Mouse (Mus musculus) kidney, embryonic 16.5 days (tissue): ENCODE results near the gene Zfp503. TPM values are rescaled to one million over a fixed set of nuclear protein-coding genes. Genes with fewer than 3 reads are reported as not detected.

Experiments
- ATAC-seq: fragments of 200-750 bp; cut with Nextera tagmentation; 2 replicates; pipeline ENCODE4 v1.8.0; 2017; ENCODE audit warnings: moderate TSS enrichment; ENCODE audit not compliant: low FRiP score, low TSS enrichment
- H3K27ac ChIP-seq: fragments of 300-500 bp; sonication (generic); 2 replicates; pipeline ENCODE4 v1.5.1; 2014; ENCODE audit warnings: low read length
- H3K27me3 ChIP-seq: fragments of 300-500 bp; sonication (generic); 2 replicates; pipeline ENCODE4 v1.6.1; 2014; ENCODE audit warnings: low read length, control low read depth, mixed read lengths; ENCODE audit not compliant: insufficient read depth
- H3K36me3 ChIP-seq: fragments of 300-500 bp; sonication (generic); 2 replicates; pipeline ENCODE4 v1.6.1; 2014; ENCODE audit warnings: low read length, control low read depth, mixed read lengths; ENCODE audit not compliant: insufficient read depth
- H3K4me1 ChIP-seq: fragments of 300-500 bp; sonication (generic); 2 replicates; pipeline ENCODE4 v1.6.1; 2014; ENCODE audit warnings: low read length, control low read depth, mixed read lengths; ENCODE audit not compliant: insufficient read depth
- H3K4me2 ChIP-seq: fragments of 300-500 bp; sonication (generic); replicated peaks from 2 replicates; pipeline ENCODE4 v1.6.1; 2014; ENCODE audit warnings: low read depth, low read length
- H3K4me3 ChIP-seq: fragments of 300-500 bp; sonication (generic); 2 replicates; pipeline ENCODE4 v1.5.1; 2014; ENCODE audit warnings: mild to moderate bottlenecking, low read length
- H3K9ac ChIP-seq: fragments of 300-500 bp; sonication (generic); replicated peaks from 2 replicates; pipeline ENCODE4 v1.6.1; 2014; ENCODE audit warnings: low read length
- H3K9me3 ChIP-seq: fragments of 300-500 bp; sonication (generic); 2 replicates; pipeline ENCODE4 v1.6.1; 2016; ENCODE audit warnings: low read length, control low read depth
- WGBS: fragments of 180-500 bp; shearing (Covaris S2); extraction: QIAGEN DNeasy Blood & Tissue Kit; methylation state at CpG from one replicate; pipeline ENCODE4 v1.1.7; 2014; 5-methylcytosine and 5-hydroxymethylcytosine counted together
- polyA plus RNA-seq: library from polyadenylated mRNA; unstranded; fragments of >200 nt; fragmentation: Nextera tagmentation; extraction: Ambion mirVana; gene quantifications from 2 replicates; pipeline ENCODE4 v1.2.1, GENCODE M21; 2015

The Zfp503 gene
- 24.6 and 27.5 TPM in 2 replicates for polyA plus RNA-seq

DNA sequence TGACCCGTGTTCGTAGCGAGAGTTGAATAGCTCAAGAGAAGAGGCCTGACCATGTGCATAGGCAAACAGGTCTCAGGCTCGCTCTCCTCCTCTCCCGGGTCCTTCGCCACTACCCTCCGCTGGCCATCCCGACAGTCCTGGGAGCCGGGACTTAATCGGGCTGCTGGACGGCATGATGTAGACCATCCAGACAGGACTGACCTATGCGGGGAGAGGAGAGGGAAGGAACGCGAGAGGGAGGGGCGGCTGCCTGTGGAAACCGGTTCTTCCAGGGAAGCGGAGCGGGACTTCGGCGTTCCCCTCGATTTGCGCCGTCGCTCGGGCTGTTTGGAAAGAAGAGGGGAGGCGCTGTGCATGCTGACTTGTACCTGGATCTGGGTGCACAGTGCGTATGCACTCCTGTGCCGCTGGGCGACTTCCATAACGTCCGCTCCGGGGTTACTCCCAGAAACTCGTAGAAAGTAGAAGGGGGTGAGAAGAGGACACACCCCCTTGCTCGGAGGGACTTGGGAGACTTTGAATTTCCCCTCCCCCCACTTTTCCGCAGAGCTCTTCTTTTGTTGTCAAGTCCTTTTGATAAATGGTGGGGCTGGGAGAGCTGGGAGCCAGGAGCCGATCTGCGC lies at the start of gene Zfp503:
Zfp503 (minus strand) TSS at position 311 of the 623 bp plus-strand sequence.
- Histone ChIP-seq H3K9me3 (no peaks in the 10 kb centered on the region), H3K4me1 (peaks cover 32% of the 10 kb centered on the region), H3K27me3 (no peaks in the 10 kb centered on the region), H3K36me3 (peaks cover 16% of the 10 kb centered on the region), H3K27ac (peak within 1 kb of the TSS; percentile 98), H3K4me3 (peak within 1 kb of the TSS; percentile 78), H3K4me2 (peak within 1 kb of the TSS; percentile 90), H3K9ac (peak within 1 kb of the TSS; percentile 91)
- peak; percentile 46 for ATAC-seq
- WGBS = under 1% methylated on average over 35 of the region's 37 CpGs

DNA sequence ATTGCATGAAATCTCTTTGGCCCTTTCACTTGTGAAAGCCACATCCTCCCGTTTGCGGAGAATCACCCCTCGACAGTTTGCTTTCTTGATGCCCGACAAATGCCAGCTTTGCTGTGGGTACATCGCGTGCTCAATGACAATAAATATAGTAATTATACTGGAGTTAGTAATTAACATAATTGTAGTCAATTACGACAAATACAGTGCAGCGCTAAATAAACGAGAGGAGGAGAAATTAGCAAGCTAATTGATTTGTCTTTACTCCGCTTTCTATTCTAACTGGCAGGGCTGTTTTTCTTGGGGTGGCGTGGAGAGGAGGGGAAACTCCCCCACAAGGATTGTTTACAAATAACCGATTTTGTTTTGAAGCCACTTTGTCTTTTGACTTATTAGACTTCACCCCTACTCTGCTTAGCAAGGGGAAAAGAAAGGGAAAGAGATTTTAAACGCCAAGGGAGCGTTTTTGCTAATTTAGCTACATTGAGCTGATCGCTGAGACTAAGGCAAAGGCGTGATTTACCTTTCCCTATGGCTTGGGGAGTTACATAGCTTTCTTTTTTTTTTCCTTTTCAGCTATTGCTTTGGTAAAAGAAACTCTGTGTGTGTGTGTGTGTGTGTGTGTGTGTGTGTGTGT lies 48.2 kb upstream of the Zfp503 start:
- no peak for ATAC-seq
- Histone ChIP-seq H3K4me1 (0 out of 2 replicates have a peak, but pooled peaks cover 2% of the 10 kb centered on the region), H3K9me3 (no peaks in the 10 kb centered on the region), H3K9ac (no peak overlapping the region), H3K4me3 (no peak overlapping the region), H3K27ac (no peak overlapping the region), H3K36me3 (no peaks in the 10 kb centered on the region), H3K27me3 (no peaks in the 10 kb centered on the region), H3K4me2 (no peak overlapping the region)
- WGBS = 64% methylated on average over 16 of the region's 16 CpGs

DNA sequence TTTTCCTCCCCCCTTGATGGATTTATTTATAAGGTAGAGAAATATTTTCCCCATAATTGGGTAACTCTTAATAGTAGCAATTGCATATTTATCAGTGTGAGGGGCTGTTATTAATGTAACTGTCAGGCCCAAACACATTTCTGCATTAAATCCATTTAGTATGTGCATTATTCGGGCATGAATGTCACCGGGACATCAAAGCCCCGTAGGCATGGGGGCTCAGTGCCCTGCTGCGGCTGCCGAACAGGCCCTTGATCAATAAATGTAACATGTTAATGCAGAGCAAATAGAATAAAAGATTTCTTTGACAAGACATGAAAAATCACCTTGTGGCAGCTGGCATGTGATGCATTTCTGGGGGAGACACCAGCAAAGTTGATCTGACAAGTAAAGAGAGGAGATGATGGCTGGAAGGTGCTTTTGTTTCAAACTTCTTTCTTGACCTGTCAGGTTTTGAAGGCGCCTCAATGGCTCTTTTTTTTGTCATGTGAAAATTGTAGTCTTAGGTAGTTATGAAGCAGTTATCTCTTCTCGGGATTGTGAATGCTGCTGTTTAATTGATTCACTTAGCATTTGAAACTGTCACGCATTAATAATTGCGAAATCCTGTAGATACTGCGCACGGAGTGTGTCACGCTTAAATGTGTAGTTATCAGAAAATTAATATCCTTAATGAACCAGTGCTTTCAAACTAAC lies 47.5 kb upstream of the Zfp503 start:
- no peak overlapping the region for H3K4me2 ChIP-seq
- no peak overlapping the region for H3K27ac ChIP-seq
- H3K4me1 ChIP-seq = 0 out of 2 replicates have a peak, but pooled peaks cover 2% of the 10 kb centered on the region
- H3K27me3 ChIP-seq = no peaks in the 10 kb centered on the region
- H3K9ac ChIP-seq = no peak overlapping the region
- ATAC-seq = no peak
- H3K36me3 ChIP-seq = no peaks in the 10 kb centered on the region
- 81% methylated on average over 12 of the region's 12 CpGs for WGBS
- H3K4me3 ChIP-seq = no peak overlapping the region
- no peaks in the 10 kb centered on the region for H3K9me3 ChIP-seq

DNA sequence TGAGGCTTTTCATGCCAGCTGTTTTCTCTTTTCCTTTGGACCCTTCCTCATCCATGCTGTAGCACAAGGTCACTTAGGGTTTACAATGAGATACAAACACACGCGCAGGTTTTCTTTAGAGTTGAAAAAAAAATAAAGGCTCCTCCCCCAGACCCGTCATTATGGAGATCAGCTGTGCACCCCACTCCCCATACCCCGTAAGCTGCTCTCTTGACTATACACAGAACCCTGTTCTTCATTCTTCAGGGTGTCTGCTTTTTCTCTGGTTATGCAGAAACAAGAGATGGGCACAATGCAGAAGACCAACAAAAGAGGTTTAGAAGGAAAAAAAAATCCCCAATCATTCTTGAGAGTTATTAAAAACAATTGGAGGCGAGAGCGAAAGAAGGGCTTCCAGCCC lies 46.9 kb upstream of the Zfp503 start:
- Histone ChIP-seq H3K9me3 (no peaks in the 10 kb centered on the region), H3K9ac (no peak overlapping the region), H3K4me2 (no peak overlapping the region), H3K27ac (no peak overlapping the region), H3K27me3 (no peaks in the 10 kb centered on the region), H3K4me3 (no peak overlapping the region), H3K4me1 (0 out of 2 replicates have a peak, but pooled peaks cover 2% of the 10 kb centered on the region), H3K36me3 (no peaks in the 10 kb centered on the region)
- ATAC-seq = no peak
- WGBS = 66% methylated on average over 6 of the region's 6 CpGs

DNA sequence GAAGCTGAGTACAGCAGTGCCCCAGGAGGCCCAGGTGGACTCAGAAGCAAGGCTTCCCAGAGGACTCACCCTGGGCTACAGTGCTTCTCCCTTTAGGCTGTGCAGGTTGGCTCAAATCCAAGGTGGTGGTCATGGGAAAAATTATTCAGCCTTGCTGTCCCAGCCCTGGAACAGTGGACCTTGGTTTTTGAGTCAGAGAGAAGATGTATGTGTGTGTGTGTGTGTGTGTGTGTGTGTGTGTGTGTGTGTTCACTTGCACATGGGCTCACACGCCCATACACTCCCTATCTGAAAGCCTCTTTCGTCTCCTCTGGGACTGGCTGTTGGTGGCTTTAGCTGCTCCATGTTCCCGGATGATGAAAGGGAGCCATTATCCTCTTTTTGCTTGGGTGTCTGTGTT lies 46.5 kb upstream of the Zfp503 start:
- H3K4me1 ChIP-seq = 0 out of 2 replicates have a peak, but pooled peaks cover 2% of the 10 kb centered on the region
- ATAC-seq = peak; percentile 54
- no peak overlapping the region for H3K4me2 ChIP-seq
- no peak overlapping the region for H3K9ac ChIP-seq
- no peaks in the 10 kb centered on the region for H3K36me3 ChIP-seq
- H3K27ac ChIP-seq = no peak overlapping the region
- H3K4me3 ChIP-seq = no peak overlapping the region
- H3K9me3 ChIP-seq = no peaks in the 10 kb centered on the region
- 70% methylated on average over 3 of the region's 3 CpGs for WGBS
- no peaks in the 10 kb centered on the region for H3K27me3 ChIP-seq

DNA sequence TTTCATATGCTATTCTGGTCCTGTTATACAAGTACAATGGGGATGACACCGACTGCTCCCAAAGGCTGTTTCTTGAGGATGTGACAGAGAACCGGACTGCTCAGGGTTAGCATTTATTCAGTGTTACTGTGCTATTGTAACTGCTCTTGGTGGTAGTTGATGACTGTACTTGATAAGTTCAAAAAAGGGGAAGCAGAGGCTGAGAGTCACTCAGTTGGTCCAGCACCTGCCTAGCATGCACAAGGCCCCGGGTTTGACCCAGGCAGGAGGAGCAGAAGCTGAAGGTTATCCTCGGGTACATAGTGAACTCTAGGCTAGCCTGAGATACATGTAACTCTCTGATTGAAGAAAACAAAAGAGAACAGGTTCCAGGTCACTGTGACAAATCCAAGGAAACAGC lies 34.1 kb upstream of the Zfp503 start:
- no peak overlapping the region for H3K9ac ChIP-seq
- peaks cover 4% of the 10 kb centered on the region; the same call in 1 of the 2 replicates for H3K4me1 ChIP-seq
- WGBS = 79% methylated on average over 4 of the region's 4 CpGs
- H3K9me3 ChIP-seq = no peaks in the 10 kb centered on the region
- no peaks in the 10 kb centered on the region for H3K36me3 ChIP-seq
- H3K4me2 ChIP-seq = no peak overlapping the region
- no peaks in the 10 kb centered on the region for H3K27me3 ChIP-seq
- H3K27ac ChIP-seq = no peak overlapping the region
- no peak for ATAC-seq
- no peak overlapping the region for H3K4me3 ChIP-seq

DNA sequence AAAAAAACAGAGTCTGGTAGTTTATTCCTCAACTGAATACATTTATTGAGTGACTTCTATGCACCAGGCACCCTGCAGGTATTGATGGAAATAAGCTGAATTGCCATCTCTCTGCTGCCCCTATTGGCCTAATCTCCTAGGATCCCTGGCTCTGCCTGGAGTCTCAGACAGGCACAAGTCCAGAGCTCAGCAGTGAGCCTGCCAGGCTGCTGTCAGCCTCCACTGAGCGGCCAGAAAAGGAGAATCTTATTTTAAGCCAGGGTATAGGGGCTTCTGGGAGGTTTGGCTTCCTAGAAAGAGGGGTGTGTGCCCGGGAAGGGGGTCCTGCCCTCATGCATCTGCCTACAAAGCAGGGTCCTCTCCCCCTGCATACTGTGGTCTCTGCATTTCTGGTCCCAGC lies 31.5 kb upstream of the Zfp503 start:
- Histone ChIP-seq H3K4me1 (peaks cover 4% of the 10 kb centered on the region; the same call in 1 of the 2 replicates), H3K36me3 (no peaks in the 10 kb centered on the region), H3K9ac (no peak overlapping the region), H3K9me3 (no peaks in the 10 kb centered on the region), H3K27ac (no peak overlapping the region), H3K27me3 (0 out of 2 replicates have a peak, but pooled peaks cover under 1% of the 10 kb centered on the region), H3K4me3 (no peak overlapping the region), H3K4me2 (no peak overlapping the region)
- no peak for ATAC-seq
- WGBS = 31% methylated on average over 2 of the region's 2 CpGs

DNA sequence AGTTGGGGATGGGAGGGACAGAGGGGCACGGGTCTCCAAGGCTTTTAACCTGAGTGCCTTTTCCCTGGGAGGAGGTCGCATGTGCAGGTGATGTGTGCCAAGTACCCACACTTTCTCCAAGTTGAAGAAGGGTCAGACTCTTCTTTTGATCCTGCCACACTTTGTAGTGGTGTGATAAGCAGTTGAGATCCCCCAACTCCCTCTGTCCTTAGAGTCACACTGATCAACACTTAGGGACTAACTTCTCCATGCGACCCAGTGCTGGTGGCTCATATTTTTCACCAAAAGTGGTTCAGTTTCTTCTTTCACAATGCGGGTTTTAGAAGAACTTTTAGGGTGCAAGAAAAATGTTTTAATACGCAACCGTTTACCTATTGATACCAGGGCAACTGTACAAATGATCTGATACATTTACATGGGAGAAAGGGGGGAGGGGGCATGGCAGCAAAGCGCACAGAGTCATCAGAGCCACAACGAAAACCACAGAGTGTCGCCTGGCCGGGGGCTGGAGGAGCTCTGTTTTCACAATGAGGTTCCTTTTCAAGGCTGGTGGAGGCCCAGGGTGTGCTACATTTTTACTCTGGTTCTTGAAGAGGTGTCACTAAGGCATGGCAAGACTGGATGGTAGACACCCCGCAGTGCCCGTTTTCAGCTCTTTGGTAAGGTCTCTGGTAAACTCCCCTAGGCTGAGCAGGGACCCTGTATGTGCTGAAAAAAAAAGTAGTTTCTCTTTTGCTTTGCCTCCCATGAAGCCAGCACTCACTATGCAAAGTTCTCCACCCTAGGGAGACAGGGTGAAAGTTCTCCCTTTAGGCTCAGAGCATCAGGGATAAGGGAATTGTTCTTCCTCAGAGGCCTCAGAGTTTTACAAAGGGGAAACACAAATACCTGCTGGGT lies 30.8 kb upstream of the Zfp503 start:
- ATAC-seq = peak; percentile 37; the same call in 1 of the 2 replicates
- Histone ChIP-seq H3K9me3 (no peaks in the 10 kb centered on the region), H3K4me1 (peaks cover 6% of the 10 kb centered on the region; the same call in 1 of the 2 replicates), H3K4me2 (peak overlapping the region; percentile 78), H3K36me3 (no peaks in the 10 kb centered on the region), H3K27ac (no peak overlapping the region), H3K9ac (peak overlapping the region; percentile 62), H3K27me3 (0 out of 2 replicates have a peak, but pooled peaks cover 4% of the 10 kb centered on the region), H3K4me3 (peak overlapping the region; percentile 41)
- 52% methylated on average over 12 of the region's 12 CpGs for WGBS

DNA sequence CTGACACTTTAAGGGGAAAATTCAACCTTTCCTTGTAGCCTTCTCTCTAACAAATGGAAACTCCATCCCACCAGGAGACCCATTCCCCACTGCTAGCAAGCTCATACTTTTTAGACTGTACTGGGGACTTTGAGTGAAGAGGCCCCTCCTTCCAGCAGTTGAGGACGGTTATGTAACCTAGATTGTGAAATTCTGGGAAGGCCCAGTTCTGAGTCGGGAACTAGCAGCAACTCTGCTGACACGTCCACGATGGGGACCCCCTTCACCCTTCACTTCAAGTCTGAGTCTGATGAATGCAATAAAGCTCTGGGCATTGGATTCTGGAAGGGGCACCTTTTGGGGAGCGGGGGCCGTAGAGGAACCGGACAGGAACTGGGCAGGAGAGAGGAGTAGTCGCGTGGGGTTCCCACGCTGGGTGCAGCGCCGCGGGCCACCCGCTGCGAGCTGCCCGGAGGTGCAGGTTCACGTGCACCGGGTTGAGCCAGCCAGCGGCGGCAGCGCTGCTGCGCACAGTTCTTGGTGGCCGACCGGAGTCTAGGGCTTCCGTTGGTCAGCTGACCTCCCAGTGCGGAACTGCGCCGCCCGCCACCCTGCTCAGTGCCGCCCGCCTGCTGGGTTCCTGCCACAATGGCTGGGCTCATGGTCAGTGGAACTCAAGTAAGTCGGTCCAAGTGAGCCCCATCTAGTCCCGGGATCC lies 30.0 kb upstream of the Zfp503 start, which contains the start of gene Lrmda:
Lrmda (plus strand) TSS at position 461 of the 697 bp plus-strand sequence.
- peak; percentile 93 for ATAC-seq
- Histone ChIP-seq H3K9ac (peak within 1 kb of the TSS; percentile 62), H3K4me1 (peaks cover 12% of the 10 kb centered on the region; the same call in 1 of the 2 replicates), H3K9me3 (no peaks in the 10 kb centered on the region), H3K4me2 (peak within 1 kb of the TSS; percentile 78), H3K27me3 (0 out of 2 replicates have a peak, but pooled peaks cover 4% of the 10 kb centered on the region), H3K27ac (no peak within 1 kb of the TSS), H3K36me3 (no peaks in the 10 kb centered on the region), H3K4me3 (peak within 1 kb of the TSS; percentile 41)
- WGBS = 3% methylated on average over 33 of the region's 33 CpGs
